Mouse (Mus musculus) limb, embryonic 14.5 days (tissue): Measurements from ENCODE around the gene Cma2. TPM values are rescaled to one million over a fixed set of nuclear protein-coding genes. Genes with fewer than 3 reads are reported as not detected.

ENCODE experiments used
- ATAC-seq: fragments of 200-750 bp; cut with Nextera tagmentation; 2 replicates; pipeline ENCODE4 v1.8.0; 2017; ENCODE audit warnings: low read depth, moderate number of reproducible peaks, moderate TSS enrichment; ENCODE audit not compliant: low FRiP score
- DNase-seq: peaks from one replicate; pipeline ENCODE4 v3.0.0-alpha.2; 2015; ENCODE audit warnings: low spot score
- H3K27ac ChIP-seq: fragments of 300-500 bp; sonication (generic); replicated peaks from 2 replicates; pipeline ENCODE4 v1.5.1; 2014; ENCODE audit warnings: low read depth, mild to moderate bottlenecking, low read length, moderate library complexity, mixed read lengths
- H3K27me3 ChIP-seq: fragments of 300-500 bp; sonication (generic); 2 replicates; pipeline ENCODE4 v1.6.1; 2014; ENCODE audit warnings: low read length, mixed read lengths; ENCODE audit not compliant: control insufficient read depth, insufficient read depth
- H3K36me3 ChIP-seq: fragments of 300-500 bp; sonication (generic); 2 replicates; pipeline ENCODE4 v1.6.1; 2014; ENCODE audit warnings: mild to moderate bottlenecking, low read length, moderate library complexity, mixed read lengths; ENCODE audit not compliant: control insufficient read depth, insufficient read depth
- H3K4me1 ChIP-seq: fragments of 300-500 bp; sonication (generic); 2 replicates; pipeline ENCODE4 v1.6.1; 2014; ENCODE audit warnings: antibody characterized with exemption, low read length, mixed read lengths; ENCODE audit not compliant: control insufficient read depth, insufficient read depth
- H3K4me2 ChIP-seq: fragments of 300-500 bp; sonication (generic); replicated peaks from 2 replicates; pipeline ENCODE4 v1.6.1; 2014; ENCODE audit warnings: low read depth, mild to moderate bottlenecking, low read length, moderate library complexity; ENCODE audit not compliant: severe bottlenecking
- H3K4me3 ChIP-seq: fragments of 300-500 bp; sonication (generic); replicated peaks from 2 replicates; pipeline ENCODE4 v1.5.1; 2014; ENCODE audit warnings: low read length
- H3K9ac ChIP-seq: fragments of 300-500 bp; sonication (generic); 2 replicates; pipeline ENCODE4 v1.6.1; 2014; ENCODE audit warnings: mild to moderate bottlenecking, low read depth, low read length, moderate library complexity; ENCODE audit not compliant: severe bottlenecking
- H3K9me3 ChIP-seq: fragments of 300-500 bp; sonication (generic); 2 replicates; pipeline ENCODE4 v1.6.1; 2016; ENCODE audit warnings: low read length; ENCODE audit not compliant: control insufficient read depth
- POLR2A ChIP-seq: fragments of 200-500 bp; IDR thresholded peaks from 2 replicates; pipeline ENCODE4 v1.8.0; 2012; ENCODE audit warnings: inconsistent platforms, mild to moderate bottlenecking, moderate library complexity, borderline replicate concordance; ENCODE audit not compliant: insufficient read depth, insufficient read length; ENCODE audit errors: extremely low read depth
- WGBS: fragments of 180-500 bp; shearing (Covaris S2); extraction: QIAGEN DNeasy Blood & Tissue Kit; methylation state at CpG from one replicate; pipeline ENCODE4 v1.1.7; 2014; 5-methylcytosine and 5-hydroxymethylcytosine counted together
- polyA plus RNA-seq, 2 experiments: library from polyadenylated mRNA; depleted of rRNA in 1 of 2; stranded (reverse) in 1 of 2; unstranded in 1 of 2; fragments of >200 nt; fragmentation: Nextera tagmentation in 1 of 2; extraction: Ambion mirVana in 1 of 2; gene quantifications; 2 replicates each; pipeline versions ENCODE4 v1.2.1 to v1.2.3; 2012 to 2014

Cma2 gene
- polyA plus RNA-seq (2012; rRNA removed) (0.39 TPM in 1 of 2 replicates, not detected in the other), polyA plus RNA-seq (2014; fragmentation: Nextera tagmentation; extraction: Ambion mirVana) (0.23 and 0.50 TPM in 2 replicates)

GRCm38 (mm10) chr14:55950346-55951030 is at the start of gene Cma2:
Gene Cma2 (plus strand): TSS chr14:55950980.
- Histone ChIP-seq H3K4me1 (no peaks in the 10 kb centered on the region), H3K4me2 (no peak within 1 kb of the TSS), H3K27ac (no peak within 1 kb of the TSS), H3K36me3 (no peaks in the 10 kb centered on the region), H3K27me3 (no peaks in the 10 kb centered on the region), H3K9me3 (no peaks in the 10 kb centered on the region), H3K9ac (no peak within 1 kb of the TSS), H3K4me3 (no peak within 1 kb of the TSS)
- no peak for DNase-seq
- ATAC-seq = no peak
- TF ChIP-seq POLR2A = no peak
- 78% methylated on average over 6 of the region's 6 CpGs for WGBS

GRCm38 (mm10) chr14:55905518-55905917 is 45.3 kb upstream of the Cma2 start:
- Histone ChIP-seq H3K4me3 (no peak overlapping the region), H3K9me3 (no peaks in the 10 kb centered on the region), H3K4me2 (no peak overlapping the region), H3K27ac (no peak overlapping the region), H3K36me3 (no peaks in the 10 kb centered on the region), H3K4me1 (peaks cover 7% of the 10 kb centered on the region; the same call in 1 of the 2 replicates), H3K9ac (no peak overlapping the region), H3K27me3 (no peaks in the 10 kb centered on the region)
- WGBS = 48% methylated on average over 1 of the region's 1 CpGs
- DNase-seq = no peak
- TF ChIP-seq POLR2A = no peak
- no peak for ATAC-seq

GRCm38 (mm10) chr14:55913406-55913805 is 37.4 kb upstream of the Cma2 start:
- no peak for TF ChIP-seq POLR2A
- Histone ChIP-seq H3K9me3 (no peaks in the 10 kb centered on the region), H3K4me1 (no peaks in the 10 kb centered on the region), H3K36me3 (no peaks in the 10 kb centered on the region), H3K4me2 (no peak overlapping the region), H3K9ac (no peak overlapping the region), H3K27ac (no peak overlapping the region), H3K4me3 (no peak overlapping the region), H3K27me3 (no peaks in the 10 kb centered on the region)
- DNase-seq (no peak), ATAC-seq (no peak)
- WGBS = 29% methylated on average over 4 of the region's 4 CpGs

GRCm38 (mm10) chr14:55918240-55919082 is 32.3 kb upstream of the Cma2 start:
- TF ChIP-seq POLR2A = no peak
- H3K4me2 ChIP-seq = no peak overlapping the region
- no peaks in the 10 kb centered on the region for H3K36me3 ChIP-seq
- DNase-seq (peak; percentile 96), ATAC-seq (peak; percentile 75; the same call in 1 of the 2 replicates)
- no peaks in the 10 kb centered on the region for H3K9me3 ChIP-seq
- H3K27me3 ChIP-seq = no peaks in the 10 kb centered on the region
- H3K9ac ChIP-seq = no peak overlapping the region
- no peak overlapping the region for H3K4me3 ChIP-seq
- H3K27ac ChIP-seq = no peak overlapping the region
- 40% methylated on average over 14 of the region's 14 CpGs for WGBS
- H3K4me1 ChIP-seq = no peaks in the 10 kb centered on the region

DNA sequence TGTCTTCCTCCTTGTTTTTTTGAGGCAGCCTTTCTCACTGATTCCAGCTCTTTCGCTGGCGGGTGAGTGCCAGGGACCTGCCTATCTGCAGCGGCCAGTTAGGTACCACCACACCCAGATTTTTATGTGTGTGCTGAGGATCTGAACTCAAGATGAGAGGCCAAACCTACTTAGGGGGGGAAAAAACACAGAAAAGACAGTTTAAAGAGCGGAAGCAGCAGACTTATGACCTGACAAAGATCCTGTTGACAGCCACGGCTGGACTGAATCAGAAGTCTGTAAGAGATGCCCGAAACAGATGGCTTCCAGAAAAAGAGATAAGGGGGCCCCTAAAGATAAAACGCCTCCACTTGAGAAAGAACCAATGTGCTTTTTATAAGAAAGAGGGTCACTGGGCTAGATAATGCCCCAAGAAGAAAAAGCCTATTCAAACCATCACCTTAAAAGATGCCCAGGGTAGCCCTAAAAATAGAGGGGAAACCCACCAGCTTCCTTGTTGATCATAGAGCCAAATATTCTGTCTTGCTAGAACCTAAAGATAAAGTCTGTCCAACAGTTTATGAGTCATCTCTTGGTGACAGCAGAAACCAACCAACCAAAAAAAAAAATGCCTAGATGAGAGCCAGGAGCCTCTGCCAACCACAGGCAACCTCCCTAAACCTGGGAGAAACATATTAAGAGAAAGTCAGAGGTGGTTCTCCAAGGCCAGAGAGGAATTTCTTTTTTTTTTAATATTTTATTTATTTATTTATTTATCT is 28.1 kb upstream of the Cma2 start:
- H3K4me1 ChIP-seq = no peaks in the 10 kb centered on the region
- no peak for TF ChIP-seq POLR2A
- H3K27ac ChIP-seq = no peak overlapping the region
- no peaks in the 10 kb centered on the region for H3K36me3 ChIP-seq
- no peaks in the 10 kb centered on the region for H3K9me3 ChIP-seq
- no peak for DNase-seq
- ATAC-seq = no peak
- H3K4me2 ChIP-seq = no peak overlapping the region
- H3K9ac ChIP-seq = no peak overlapping the region
- no peaks in the 10 kb centered on the region for H3K27me3 ChIP-seq
- 29% methylated on average over 7 of the region's 7 CpGs for WGBS
- no peak overlapping the region for H3K4me3 ChIP-seq
